Mouse (Mus musculus): ENCODE data around the gene Acss2. TPM values are rescaled to one million over a fixed set of nuclear protein-coding genes. Genes with fewer than 3 reads are reported as not detected.
"Not testable (repeated sequence)": the region's sequence is repeated elsewhere in the genome, so short reads cannot be mapped to it uniquely, and the experiment has no call there.

The Acss2 gene
- polyA plus RNA-seq, 1 experiment from 2014 or later = 9.8 TPM

DNA sequence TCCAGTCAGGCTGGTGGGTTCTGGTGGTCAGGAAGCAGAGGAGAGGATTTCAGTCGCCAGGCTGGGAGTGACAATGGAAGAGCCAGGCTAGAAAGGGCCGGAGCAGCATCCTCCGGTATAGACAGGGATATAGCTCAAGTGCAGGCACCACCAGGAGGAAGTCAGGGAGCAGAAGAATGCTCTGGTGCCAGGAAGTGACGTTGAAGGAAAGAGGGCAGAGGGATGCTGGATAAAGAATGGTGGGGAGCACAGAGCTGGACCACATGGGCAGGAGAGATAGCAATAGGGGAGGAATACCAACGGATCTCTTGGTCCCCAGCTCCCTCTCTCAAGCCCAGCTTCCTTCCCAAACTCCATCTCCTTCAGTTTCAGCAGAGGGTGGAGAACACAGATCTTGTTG lies 4.2 kb upstream of the Acss2 start:
- Histone ChIP-seq H3K9me3 (no peaks in the 10 kb centered on the region), H3K36me3 (no peaks in the 10 kb centered on the region), H3K27me3 (peaks cover 36% of the 10 kb centered on the region), H3K4me2 (no peak overlapping the region), H3K27ac (no peak overlapping the region), H3K4me1 (peaks cover 14% of the 10 kb centered on the region), H3K4me3 (no peak overlapping the region), H3K9ac (no peak overlapping the region)
- no peak for ATAC-seq (ENCODE audit: borderline replicate concordance, extremely low read depth, low FRiP score, low TSS enrichment)
- WGBS = 50% methylated on average over 5 of the region's 5 CpGs

DNA sequence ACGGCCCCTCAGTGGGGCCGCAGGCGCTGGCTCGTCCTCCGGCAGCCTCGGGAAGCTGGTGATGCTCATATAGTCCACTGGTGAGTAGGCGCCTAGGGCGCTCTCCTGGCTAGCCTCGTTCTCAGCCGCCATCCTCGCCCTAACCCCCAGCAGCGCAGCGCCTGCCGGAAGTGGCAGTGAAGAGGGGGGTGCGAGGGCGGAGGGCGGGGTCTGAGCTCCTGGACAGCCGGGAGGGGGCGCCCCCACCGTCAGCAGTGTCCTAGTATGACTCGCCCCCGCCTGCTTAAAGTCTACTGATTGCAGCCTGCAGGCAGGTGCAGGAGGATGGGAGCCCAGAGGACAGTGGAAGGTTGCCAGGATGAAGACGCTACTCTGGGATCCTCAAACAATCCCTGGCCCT lies 3.1 kb upstream of the Acss2 start:
- Histone ChIP-seq H3K27ac (no peak overlapping the region), H3K9ac (peak overlapping the region; percentile 18; the same call in 1 of the 2 replicates), H3K4me1 (peaks cover 16% of the 10 kb centered on the region), H3K9me3 (no peaks in the 10 kb centered on the region), H3K4me2 (peak overlapping the region; percentile 53), H3K4me3 (peak overlapping the region; percentile 30), H3K27me3 (peaks cover 36% of the 10 kb centered on the region), H3K36me3 (no peaks in the 10 kb centered on the region)
- 5% methylated on average over 23 of the region's 23 CpGs for WGBS
- no peak for ATAC-seq (ENCODE audit: borderline replicate concordance, extremely low read depth, low FRiP score, low TSS enrichment)

DNA sequence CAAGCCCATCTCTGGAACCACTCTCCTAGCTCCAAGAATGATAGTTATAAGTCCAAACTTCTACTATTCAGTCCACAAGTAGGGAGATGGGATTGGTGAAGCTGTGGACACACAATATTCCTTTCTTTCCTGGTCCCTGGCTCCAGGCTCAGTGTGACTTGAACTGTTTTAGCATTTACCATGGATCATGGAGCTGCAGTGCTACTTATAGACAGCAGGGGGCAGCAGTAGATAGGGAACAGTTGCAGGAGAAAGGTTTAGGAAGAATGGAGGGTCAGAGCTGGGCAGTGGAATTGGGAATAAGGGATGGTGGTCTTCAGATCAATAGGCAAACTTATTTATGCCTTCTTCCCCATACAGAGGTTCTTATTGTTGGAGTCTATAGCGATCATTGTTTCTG lies 1.8 kb upstream of the Acss2 start:
- Histone ChIP-seq H3K4me3 (no peak overlapping the region), H3K4me2 (no peak overlapping the region), H3K9ac (no peak overlapping the region), H3K27ac (no peak overlapping the region), H3K4me1 (peaks cover 16% of the 10 kb centered on the region), H3K27me3 (peaks cover 36% of the 10 kb centered on the region), H3K9me3 (no peaks in the 10 kb centered on the region), H3K36me3 (no peaks in the 10 kb centered on the region)
- WGBS = 6% methylated on average over 1 of the region's 1 CpGs
- no peak for ATAC-seq (ENCODE audit: borderline replicate concordance, extremely low read depth, low FRiP score, low TSS enrichment)

DNA sequence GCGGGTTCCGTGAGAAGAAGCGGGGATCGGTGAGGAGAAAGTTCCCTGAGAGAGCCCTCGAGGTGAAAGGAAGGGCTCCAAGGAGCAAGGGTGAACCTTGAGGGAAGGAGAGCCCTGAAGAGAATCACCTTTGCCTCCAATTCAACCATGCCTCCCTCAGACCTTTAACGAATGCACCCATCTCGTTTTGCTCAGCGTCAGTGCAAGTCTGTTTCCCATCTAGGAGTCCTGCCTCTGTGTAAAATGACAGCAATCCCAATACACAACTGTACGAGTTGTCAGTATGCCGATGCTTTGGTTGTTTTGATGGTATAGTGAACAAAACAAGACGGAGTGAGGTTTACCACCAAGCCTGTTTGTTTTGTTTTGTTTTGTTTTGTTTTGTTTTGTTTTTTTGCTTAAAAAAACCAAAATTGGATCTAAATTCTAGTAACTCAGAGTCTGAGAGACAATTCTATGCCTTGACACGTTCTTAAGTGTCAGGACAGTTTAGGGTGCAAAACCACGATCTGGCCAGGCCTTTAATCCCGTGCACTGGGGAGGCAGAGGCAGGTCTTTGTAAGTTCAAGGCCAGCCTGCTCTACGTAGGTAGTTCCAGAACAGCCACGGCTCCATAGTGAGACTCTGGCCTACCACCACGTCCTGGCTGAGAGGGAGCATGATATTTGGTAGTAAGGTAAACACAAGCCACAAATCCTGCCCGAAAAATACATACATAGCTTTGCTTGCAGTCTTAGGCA lies 953 bp downstream of the Acss2 start:
- 26% methylated on average over 18 of the region's 18 CpGs for WGBS

DNA sequence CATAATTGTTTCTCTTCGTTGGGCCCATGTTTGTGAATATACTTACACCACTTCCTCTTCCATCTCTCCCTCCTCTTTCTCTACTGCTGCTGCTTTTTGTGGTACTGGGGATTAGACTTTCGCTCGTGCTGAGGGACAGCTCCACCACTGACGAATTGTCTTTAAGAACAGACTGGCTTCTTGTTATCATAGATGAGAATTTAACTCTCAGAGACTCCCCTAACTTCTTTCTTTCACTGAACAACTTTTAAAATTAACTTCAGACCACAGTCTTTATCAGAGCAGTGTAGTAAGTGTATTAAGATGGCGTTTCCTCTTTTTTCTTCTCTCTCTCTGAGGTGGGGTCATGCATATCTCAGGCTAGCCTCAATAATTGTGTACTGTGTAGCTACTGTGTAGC lies 6.0 kb downstream of the Acss2 start:
- 53% methylated on average over 5 of the region's 5 CpGs for WGBS
- no peak overlapping the region for H3K27ac ChIP-seq
- H3K9me3 ChIP-seq = no peaks in the 10 kb centered on the region
- no peak overlapping the region for H3K9ac ChIP-seq
- 0 out of 2 replicates have a peak, but pooled peaks cover under 1% of the 10 kb centered on the region for H3K4me1 ChIP-seq
- no peak for ATAC-seq (ENCODE audit: borderline replicate concordance, extremely low read depth, low FRiP score, low TSS enrichment)
- H3K4me2 ChIP-seq = no peak overlapping the region
- H3K4me3 ChIP-seq = no peak overlapping the region
- no peaks in the 10 kb centered on the region for H3K36me3 ChIP-seq
- H3K27me3 ChIP-seq = no peaks in the 10 kb centered on the region

More for the DNA sequence above, 953 bp downstream of the Acss2 start:
- Histone ChIP-seq H3K36me3 (no peaks in the 10 kb centered on the region), H3K9me3 (no peaks in the 10 kb centered on the region), H3K4me1 (peaks cover 16% of the 10 kb centered on the region), H3K27me3 (peaks cover 26% of the 10 kb centered on the region), H3K4me2 (peak overlapping the region; percentile 80), H3K4me3 (peak overlapping the region; percentile 90), H3K27ac (no peak overlapping the region), H3K9ac (peak overlapping the region; percentile 55)
- ATAC-seq (ENCODE audit: borderline replicate concordance, extremely low read depth, low FRiP score, low TSS enrichment) = no peak

DNA sequence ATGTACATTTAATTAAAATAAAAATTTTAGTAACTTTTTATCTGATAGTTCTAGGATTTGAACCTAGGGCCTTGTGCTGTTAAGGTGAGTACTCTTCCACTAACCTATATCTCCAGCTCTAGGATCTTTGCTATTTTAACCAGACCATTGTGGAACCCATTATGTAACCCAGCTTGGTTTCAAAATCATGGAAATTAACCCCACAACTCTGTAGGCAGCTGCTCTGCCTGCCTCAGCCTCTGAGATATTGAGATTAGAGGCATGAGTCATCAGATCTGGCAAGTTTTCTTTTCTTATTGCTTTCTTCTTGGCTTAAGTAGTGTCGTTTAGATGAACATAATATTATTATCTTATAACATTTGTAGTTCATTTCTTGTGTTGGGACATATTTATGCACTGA lies 6.6 kb downstream of the Acss2 start:
- H3K4me1 ChIP-seq = no peaks in the 10 kb centered on the region
- H3K9me3 ChIP-seq = no peaks in the 10 kb centered on the region
- H3K27me3 ChIP-seq = no peaks in the 10 kb centered on the region
- no peak overlapping the region for H3K4me3 ChIP-seq
- ATAC-seq (ENCODE audit: borderline replicate concordance, extremely low read depth, low FRiP score, low TSS enrichment) = no peak
- 49% methylated on average over 1 of the region's 1 CpGs for WGBS
- H3K36me3 ChIP-seq = no peaks in the 10 kb centered on the region
- H3K27ac ChIP-seq = no peak overlapping the region
- no peak overlapping the region for H3K9ac ChIP-seq
- no peak overlapping the region for H3K4me2 ChIP-seq

DNA sequence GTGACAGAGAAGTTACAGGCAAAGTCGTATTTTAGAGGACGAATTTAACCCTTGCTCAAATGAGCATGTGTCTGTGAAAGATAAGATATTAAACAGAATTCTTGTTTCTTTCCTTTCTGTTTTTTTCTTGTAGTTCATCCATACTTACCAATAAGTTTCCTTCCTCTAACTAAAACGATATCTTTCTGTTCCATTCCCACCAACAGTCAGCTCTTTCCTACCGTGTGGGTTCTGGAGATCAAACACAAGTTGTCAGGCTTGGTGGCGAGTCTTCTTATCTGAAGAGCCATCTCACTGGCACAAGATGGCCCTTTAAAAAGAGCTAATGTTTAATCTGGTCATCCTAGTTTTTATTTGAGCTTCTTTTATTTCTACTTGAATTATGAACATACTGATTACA lies 9.6 kb downstream of the Acss2 start:
- H3K9me3 ChIP-seq = no peaks in the 10 kb centered on the region
- ATAC-seq (ENCODE audit: borderline replicate concordance, extremely low read depth, low FRiP score, low TSS enrichment) = no peak
- H3K4me1 ChIP-seq = no peaks in the 10 kb centered on the region
- no peaks in the 10 kb centered on the region for H3K36me3 ChIP-seq
- H3K27ac ChIP-seq = no peak overlapping the region
- H3K4me3 ChIP-seq = no peak overlapping the region
- no peaks in the 10 kb centered on the region for H3K27me3 ChIP-seq
- no peak overlapping the region for H3K9ac ChIP-seq
- no peak overlapping the region for H3K4me2 ChIP-seq
- WGBS = 43% methylated on average over 5 of the region's 5 CpGs

DNA sequence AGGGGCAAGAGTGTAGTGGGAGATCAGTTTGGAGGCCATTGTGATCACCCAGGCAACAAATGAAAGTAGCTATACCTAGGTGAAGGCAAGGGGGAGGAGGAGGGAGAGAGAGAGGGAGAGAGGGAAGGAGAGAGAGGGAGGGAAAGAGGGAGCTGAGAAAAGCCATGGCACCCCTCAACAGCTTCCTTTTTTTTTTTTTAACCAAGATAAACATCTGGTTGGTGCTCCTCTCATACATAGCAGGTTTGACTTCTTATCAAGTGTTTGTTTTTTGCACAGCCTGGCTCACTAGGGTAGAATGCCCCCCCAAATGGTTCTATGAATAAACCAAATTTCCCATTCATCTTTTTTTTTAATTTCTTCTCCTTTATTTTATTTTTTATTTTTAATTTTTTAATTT lies 18.5 kb downstream of the Acss2 start:
- Histone ChIP-seq H3K27me3 (no peaks in the 10 kb centered on the region), H3K9me3 (no peaks in the 10 kb centered on the region), H3K9ac (no peak overlapping the region), H3K4me2 (no peak overlapping the region), H3K4me3 (no peak overlapping the region), H3K4me1 (no peaks in the 10 kb centered on the region), H3K36me3 (no peaks in the 10 kb centered on the region), H3K27ac (no peak overlapping the region)
- ATAC-seq (ENCODE audit: borderline replicate concordance, extremely low read depth, low FRiP score, low TSS enrichment) = no peak

DNA sequence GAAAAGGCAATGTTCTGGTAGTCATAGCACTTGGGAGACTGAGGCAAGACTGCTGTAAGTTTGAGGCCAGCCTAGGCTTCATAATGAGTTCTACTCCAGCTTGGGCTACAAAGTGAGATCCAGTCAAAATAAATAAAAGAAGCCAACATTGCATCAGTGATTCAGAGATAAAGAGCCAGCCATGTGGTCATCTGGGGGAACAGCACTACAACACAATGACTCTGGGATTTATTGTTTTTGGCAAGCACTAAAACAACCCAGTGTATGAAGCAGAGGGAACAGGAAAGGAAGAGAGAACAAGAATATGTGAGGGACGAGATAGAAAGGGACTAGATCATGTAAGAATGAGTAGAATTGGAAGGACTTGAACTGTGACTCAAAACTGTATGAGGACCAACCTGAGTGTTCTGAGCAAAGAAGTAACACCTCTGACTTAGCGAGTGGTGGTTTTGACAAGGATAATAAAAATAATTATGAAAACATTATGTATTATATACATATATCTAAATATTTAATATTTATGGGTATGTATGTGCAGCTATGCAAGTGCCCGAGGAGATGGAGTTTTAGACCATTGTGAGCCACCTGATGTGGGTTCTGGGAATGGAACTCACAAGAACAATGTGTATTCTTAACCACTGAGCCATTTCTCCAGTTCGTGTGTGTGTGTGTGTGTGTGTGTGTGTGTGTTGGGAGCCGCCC lies 20.2 kb downstream of the Acss2 start:
- no peak overlapping the region for H3K27ac ChIP-seq
- no peak for ATAC-seq (ENCODE audit: borderline replicate concordance, extremely low read depth, low FRiP score, low TSS enrichment)
- no peak overlapping the region for H3K9ac ChIP-seq
- H3K4me3 ChIP-seq = no peak overlapping the region
- no peaks in the 10 kb centered on the region for H3K4me1 ChIP-seq
- H3K36me3 ChIP-seq = no peaks in the 10 kb centered on the region
- H3K4me2 ChIP-seq = no peak overlapping the region
- WGBS = 57% methylated on average over 5 of the region's 5 CpGs
- no peaks in the 10 kb centered on the region for H3K27me3 ChIP-seq
- no peaks in the 10 kb centered on the region for H3K9me3 ChIP-seq

DNA sequence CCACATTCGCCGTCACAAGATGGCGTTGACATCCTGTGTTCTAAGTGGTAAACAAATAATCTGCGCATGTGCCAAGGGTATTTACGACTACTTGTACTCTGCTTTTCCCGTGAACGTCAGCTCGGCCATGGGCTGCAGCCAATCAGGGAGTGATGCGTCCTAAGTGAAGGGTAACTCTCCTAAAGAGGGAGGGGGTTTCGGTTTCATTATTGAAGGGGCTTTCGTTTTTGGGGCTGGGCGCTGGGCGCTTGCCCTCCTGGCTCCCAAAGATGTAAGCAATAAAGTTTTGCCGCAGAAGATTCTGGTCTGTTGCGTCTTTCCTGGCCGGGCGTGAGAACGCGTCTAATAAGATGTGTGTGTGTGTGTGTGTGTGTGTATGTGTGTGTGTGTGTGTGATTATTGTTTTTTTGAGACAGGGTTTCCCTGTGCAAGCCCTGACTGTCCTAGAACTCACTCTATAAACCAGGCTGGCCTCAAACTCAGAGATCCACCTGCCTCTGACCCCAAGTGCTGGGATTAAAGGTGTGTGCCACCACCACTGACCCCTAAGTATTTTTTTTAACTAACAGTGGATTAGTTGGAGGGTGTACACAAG lies 20.8 kb downstream of the Acss2 start:
- H3K4me2 ChIP-seq; H3K4me1 ChIP-seq; ATAC-seq (ENCODE audit: borderline replicate concordance, extremely low read depth, low FRiP score, low TSS enrichment); H3K36me3 ChIP-seq; H3K27me3 ChIP-seq; H3K27ac ChIP-seq; H3K9ac ChIP-seq; H3K9me3 ChIP-seq: not testable (repeated sequence)
- H3K4me3 ChIP-seq = 0 out of 2 replicates have a peak overlapping the region, but pooled peaks have one; percentile 9
- 74% methylated on average over 18 of the region's 19 CpGs for WGBS

DNA sequence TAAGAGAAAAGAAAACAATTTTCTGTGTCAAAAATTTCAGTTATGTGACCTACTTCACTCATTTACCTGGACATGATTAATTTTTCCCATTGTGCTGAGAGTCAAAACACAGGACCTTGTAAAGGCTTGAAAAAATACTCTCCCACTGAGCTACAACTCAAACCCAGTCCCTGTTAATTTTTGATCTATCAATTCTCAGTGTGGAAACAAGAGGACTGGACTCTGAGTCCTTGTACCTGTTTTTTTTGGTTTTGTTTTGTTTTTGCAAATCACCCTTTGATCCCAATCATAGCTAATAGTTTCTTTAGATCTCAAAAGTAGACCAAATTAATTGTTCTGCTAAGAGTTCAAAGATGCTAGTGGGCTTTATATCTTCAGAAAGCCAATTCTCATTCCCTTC lies 21.9 kb downstream of the Acss2 start:
- Histone ChIP-seq H3K36me3 (no peaks in the 10 kb centered on the region), H3K4me3 (no peak overlapping the region), H3K9me3 (no peaks in the 10 kb centered on the region), H3K4me1 (no peaks in the 10 kb centered on the region), H3K9ac (no peak overlapping the region), H3K27ac (no peak overlapping the region), H3K4me2 (no peak overlapping the region), H3K27me3 (no peaks in the 10 kb centered on the region)
- ATAC-seq (ENCODE audit: borderline replicate concordance, extremely low read depth, low FRiP score, low TSS enrichment) = no peak

DNA sequence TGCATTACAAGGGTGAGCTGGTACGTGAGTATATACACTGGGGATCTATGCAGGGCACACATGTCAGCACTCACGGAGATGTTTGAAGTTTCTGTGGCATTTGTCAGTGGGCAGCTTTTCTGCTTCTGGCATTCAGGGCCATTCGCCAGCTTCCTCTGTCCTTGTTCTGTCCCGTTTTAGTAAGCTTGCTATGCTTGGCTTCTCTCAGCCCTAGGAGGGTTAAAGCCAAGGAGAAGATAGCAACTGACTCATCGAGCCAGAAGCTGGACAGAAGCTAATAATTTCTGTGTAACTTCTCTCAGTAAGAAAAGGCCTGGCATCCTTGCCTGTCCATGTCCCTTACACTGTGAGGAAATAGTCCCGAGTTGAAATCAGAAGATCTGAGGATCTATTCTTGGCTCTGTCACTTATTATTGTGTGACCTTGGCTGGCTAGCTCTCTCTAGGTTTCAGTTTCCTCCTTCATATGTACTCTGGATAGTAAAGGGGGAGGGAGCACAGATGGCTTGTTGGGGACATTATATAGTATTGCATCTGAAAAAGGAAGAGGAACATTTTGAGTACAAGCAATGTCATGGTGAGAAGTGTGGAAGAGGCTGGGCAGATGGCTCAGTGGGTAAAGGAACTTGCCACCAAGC lies 23.2 kb downstream of the Acss2 start:
- Histone ChIP-seq H3K4me3 (no peak overlapping the region), H3K36me3 (no peaks in the 10 kb centered on the region), H3K27me3 (no peaks in the 10 kb centered on the region), H3K4me1 (no peaks in the 10 kb centered on the region), H3K27ac (no peak overlapping the region), H3K9ac (no peak overlapping the region), H3K9me3 (no peaks in the 10 kb centered on the region), H3K4me2 (no peak overlapping the region)
- 47% methylated on average over 6 of the region's 6 CpGs for WGBS
- ATAC-seq (ENCODE audit: borderline replicate concordance, extremely low read depth, low FRiP score, low TSS enrichment) = no peak; the same call in 1 of the 2 replicates
